Mouse (Mus musculus): ENCODE results near the gene Tbc1d20.

DNA sequence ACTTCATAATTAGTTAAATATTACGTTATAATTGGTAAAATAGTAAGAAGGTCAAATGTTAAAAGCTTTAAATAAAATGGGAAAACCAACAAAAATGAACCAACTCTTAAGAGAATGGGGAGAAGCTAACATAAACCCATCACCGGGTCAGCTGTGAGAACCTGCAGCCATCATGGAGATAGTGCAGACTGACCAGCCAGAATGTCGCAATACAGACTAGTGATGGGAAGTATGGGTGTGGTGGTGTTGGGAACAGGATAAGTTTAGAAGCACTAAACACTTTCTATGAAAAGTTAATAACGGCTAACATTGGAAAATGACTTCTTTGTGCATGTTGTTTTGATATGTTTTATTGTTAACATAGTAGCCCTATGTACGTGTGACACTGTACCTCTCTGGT lies 6.1 kb upstream of the Tbc1d20 start:
- no peak for TF ChIP-seq GATA2 (IDR thresholded peaks at IDR 0.05; ENCODE audit: borderline replicate concordance, low read depth, low read length)
- TF ChIP-seq CTCF (IDR thresholded peaks at IDR 0.05; ENCODE audit: low read depth, low read length): no peak

Measured in G1E (cell line).